Mouse (Mus musculus) gastrocnemius, postnatal 10 days (tissue): Measurements from ENCODE around the gene Plin4. TPM values are rescaled to one million over a fixed set of nuclear protein-coding genes. Genes with fewer than 3 reads are reported as not detected.

ENCODE experiments used
- DNase-seq: peaks from one replicate; pipeline ENCODE4 v3.0.0; 2021; ENCODE audit warnings: mixed read lengths
- long read RNA-seq, 2 experiments: library from polyadenylated mRNA; stranded (forward); transcript quantifications; one replicate each; pipeline ENCODE4 v2.0.0; 2021
- total RNA-seq, 2 experiments: library from RNA; stranded (reverse); gene quantifications; 2 replicates each; pipeline ENCODE4 v1.2.3; 2021

Gene Plin4
- 100 to 1,000 TPM in 1 of 2 experiments, 10 to 100 TPM in 1; 75.2 to 106 TPM for total RNA-seq
- long read RNA-seq, experiment 1, partial matches to known transcripts, result 4 of 19 reads
- long read RNA-seq, experiment 1, other reads (novel, unspliced or antisense), result 15 of 19 reads
- long read RNA-seq, experiment 2, partial matches to known transcripts, result 6 of 29 reads
- long read RNA-seq, experiment 2, other reads (novel, unspliced or antisense), result 23 of 29 reads

DNA sequence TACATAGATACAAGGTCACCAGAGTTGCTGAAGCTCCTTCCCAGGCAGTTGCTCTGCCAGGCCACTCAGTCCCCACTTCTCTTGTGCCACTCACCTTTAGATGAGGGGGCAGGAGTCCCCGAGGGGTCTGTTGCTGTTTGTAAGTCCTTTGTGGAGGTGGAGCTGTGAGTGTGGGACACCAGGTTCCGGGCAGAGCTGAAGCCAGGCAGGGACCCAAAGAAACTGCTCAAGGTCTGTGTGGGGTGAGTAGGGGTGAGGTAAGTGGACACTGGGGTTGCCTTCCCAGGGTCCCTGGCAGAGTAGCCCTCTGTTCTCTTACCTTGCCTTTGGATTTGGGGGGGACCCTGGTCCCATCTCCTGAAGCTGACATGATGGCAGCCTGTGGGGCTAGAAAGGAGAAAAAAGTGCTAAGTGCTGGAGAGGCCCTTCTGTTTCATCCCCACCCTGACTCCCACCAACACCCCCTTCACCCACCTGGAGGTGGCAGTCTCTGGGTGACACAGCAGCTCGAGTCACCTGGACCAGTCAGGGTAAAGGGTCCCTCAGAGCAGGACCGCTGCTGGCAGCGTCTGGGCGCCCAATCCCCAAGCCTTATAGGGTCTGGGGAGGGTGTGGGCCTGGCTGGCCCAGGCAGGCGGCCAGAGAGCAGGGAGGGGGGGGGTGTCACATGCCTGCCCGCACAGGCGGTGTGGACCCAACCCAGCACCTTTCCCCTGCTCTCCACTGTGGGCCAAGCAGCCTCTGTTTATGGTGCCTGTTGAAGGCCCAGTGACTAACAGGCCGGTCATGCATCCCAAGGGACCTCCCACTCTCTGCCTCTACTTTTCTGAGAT, at the start of gene Plin4:
Gene Plin4 (minus strand): TSS at position 585 of the 833 bp plus-strand sequence.
- DNase-seq, result peak; percentile 66

DNA sequence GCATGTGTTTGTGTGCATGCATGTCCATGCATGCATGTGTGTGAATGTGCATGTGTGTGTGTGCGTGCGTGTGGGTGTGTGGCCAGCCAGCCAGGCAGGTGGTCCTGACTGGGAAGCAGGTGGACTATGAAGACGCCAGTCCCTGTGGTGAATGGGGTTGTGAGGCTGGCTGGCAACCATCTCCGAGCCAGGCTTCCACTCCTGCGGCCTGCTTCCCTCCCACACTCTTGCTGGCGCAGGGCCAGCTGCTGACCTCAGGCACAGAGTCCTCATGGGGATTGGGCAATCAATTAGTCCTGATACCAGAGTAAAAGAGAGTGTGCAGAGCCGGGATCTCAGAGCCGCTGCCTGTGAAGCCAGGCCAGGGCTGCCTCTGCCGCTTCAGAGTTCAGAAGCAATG, 44.0 kb upstream of the Plin4 start:
- DNase-seq, result peak; percentile 58

GRCm38 (mm10) chr17:56149897-56150296, 40.3 kb upstream of the Plin4 start:
- no peak for DNase-seq

GRCm38 (mm10) chr17:56148790-56149618, 39.4 kb upstream of the Plin4 start:
- no peak for DNase-seq

DNA sequence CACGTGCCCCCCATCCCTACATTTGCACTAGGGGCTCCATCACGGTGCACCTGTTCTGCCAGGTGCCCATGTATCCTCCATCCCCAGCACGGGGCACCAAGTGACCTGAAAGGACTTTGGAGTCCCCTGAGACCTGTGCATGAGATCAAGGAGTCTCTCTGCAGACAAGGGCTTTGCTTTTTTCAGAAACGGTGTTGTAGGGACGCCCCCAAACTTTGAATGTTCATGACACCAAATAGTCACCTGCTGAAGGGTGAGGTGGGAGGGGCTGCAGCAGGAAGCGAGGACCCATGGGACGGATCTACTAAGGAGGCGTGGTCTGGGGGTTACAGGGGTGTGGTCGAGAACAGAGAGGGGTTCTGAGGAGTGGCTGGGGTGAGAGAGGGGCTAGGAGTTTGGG, 38.7 kb upstream of the Plin4 start:
- DNase-seq, result no peak

- DNase-seq, result no peak
Observed at GRCm38 (mm10) chr17:56147420-56147819, 37.8 kb upstream of the Plin4 start.

- no peak for DNase-seq
Observed at GRCm38 (mm10) chr17:56146131-56146530, 36.5 kb upstream of the Plin4 start.

- no peak for DNase-seq
Observed at GRCm38 (mm10) chr17:56144546-56144945, 34.9 kb upstream of the Plin4 start.

DNA sequence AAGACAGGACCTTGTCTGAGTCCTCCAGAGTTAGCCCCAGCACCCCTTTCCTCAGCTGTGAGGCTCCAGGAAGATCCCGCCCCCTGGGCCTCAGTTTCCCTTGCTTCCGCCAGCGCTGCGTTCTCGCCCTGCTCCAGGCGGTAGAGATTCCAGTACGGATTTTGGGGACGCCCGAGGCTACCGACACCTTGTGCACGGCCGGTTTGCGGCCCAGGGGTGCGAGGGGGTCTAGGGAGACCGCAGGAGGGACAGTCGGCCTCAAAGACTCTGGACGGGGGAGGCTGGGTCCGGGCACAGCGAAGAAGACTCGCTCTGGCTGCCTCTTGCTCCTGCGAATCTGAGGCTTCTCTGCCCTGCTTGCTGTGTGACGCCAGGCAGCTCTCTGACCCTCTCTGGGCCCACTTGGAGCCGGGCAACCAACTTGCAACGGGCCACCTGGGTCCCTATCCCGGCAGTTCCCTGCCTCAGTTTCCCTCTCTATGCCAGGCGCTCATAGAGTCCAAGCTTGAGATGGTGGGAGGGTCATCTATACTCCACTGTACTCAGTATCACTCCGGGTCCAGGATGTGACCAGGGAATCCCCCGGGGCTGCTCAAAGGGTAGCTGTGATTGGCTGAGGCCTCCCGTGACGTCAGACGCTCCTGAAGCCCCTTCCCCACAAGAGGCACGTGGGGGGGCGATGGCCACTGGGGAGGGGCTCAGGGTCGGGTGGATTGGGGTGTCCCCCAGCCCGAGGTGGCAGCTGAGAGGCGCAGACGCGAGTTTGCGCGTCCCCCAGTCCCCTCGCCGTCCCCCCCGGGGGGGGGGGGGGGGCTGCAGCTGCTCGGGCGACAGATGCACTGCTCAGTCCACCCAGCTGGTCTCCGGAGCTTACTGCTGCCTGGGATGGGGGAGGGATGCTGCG, 32.4 kb upstream of the Plin4 start:
- no peak for DNase-seq

GRCm38 (mm10) chr17:56139858-56140595, 30.4 kb upstream of the Plin4 start, which contains the start of gene Sema6b:
Gene Sema6b (minus strand): TSS chr17:56140343.
- DNase-seq, result peak; percentile 76

GRCm38 (mm10) chr17:56139355-56139754, 29.8 kb upstream of the Plin4 start:
- no peak for DNase-seq

- no peak for DNase-seq
Observed at GRCm38 (mm10) chr17:56137839-56138613, 28.4 kb upstream of the Plin4 start.

DNA sequence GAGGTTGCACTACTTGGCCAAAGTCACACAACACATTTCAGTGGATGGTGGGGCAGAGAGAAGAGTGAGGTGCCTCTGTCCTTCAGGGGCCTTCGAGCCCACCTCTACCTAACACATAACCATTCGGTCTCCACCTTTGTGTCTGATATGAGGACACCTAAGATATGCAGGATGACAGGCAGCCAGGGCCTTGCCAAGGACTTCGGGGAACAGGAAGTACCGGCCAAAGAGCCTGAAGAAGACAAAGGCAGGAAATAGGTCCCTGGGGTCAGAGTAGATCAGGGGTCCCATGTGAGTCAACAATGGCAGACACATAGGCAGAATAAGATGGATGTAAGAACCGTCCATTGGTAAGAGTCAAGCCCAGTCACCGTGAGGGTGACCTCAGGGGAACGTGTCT, 27.0 kb upstream of the Plin4 start:
- no peak for DNase-seq

DNA sequence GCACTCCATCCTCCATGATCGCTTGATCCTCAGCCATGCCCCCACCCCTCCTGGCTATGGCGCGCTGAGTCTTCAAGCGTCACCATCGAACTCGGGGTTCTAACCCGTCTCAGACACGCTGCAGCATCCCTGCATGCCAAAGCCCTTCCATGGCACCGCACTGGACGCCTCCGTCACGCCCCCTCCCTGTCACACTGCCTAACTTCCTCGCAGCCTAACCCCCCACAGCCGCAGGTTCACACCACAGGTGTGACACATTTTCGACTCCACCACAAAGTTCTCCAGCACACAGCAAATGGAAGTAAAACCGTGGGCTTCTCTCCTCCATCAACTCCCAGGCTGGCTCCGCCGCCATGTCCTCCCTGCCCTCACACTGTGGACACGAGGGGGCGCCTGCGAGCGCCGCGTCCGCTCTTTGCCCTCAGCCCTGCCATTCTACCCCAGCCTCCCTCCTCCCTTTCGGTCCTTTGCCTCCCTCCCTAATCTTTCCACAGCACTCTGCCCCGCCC, 24.9 kb upstream of the Plin4 start:
- DNase-seq, result peak; percentile 82

- no peak for DNase-seq
Observed at GRCm38 (mm10) chr17:56133457-56134363, 24.1 kb upstream of the Plin4 start.

DNA sequence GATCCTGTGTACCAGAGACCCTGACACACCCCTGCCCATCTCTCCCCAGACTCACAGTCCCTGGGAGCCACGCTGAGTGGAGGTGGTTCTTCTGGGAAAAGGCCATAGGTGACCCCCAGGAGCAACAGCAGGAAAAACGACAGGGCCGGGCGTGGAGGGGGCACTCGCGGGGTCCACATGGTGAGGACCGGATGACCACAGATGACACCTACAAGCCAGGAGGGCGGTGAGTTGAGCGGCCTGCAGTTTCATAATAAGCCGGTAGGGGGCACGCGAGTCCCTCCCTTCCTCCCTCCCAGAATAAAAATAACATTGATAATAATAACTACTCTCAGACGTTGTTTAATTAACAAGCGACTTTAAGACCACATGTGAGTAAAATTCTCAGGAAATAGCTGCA, 23.1 kb upstream of the Plin4 start:
- DNase-seq, result peak; percentile 75

DNA sequence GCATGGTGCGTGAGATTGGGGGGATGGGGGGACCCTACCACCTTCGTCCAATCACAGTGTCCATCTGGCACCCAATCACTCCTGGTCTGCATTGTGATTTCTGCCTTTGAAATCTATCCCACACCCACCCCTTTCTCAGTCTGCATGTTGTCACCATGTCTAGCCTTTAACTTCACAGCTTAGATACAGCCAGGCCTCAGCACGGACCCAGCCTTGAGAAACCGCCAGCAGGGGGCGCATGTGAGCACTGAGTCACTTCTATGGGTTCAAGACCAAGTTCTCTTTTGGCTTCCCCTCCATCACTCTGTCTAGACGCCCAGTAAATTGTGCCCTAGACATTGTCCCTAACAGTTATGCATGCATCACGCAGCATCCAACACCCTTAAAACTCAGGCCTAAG, 22.2 kb upstream of the Plin4 start:
- peak; percentile 79 for DNase-seq

GRCm38 (mm10) chr17:56131136-56131535, 21.5 kb upstream of the Plin4 start:
- no peak for DNase-seq

GRCm38 (mm10) chr17:56128246-56128645, 18.6 kb upstream of the Plin4 start:
- DNase-seq, result no peak
